Mouse (Mus musculus) heart, embryonic 14.5 days (tissue): ENCODE results near the gene BC035947. TPM values are rescaled to one million over a fixed set of nuclear protein-coding genes. Genes with fewer than 3 reads are reported as not detected.
"Not testable (repeated sequence)": the region's sequence is repeated elsewhere in the genome, so short reads cannot be mapped to it uniquely, and the experiment has no call there.

Experiments
- ATAC-seq: fragments of 200-750 bp; cut with Nextera tagmentation; 2 replicates; pipeline ENCODE4 v1.8.0; 2017; ENCODE audit warnings: low read depth, moderate TSS enrichment; ENCODE audit not compliant: insufficient number of reproducible peaks, insufficient read depth, low FRiP score
- H3K27ac ChIP-seq, 2 experiments: fragments of 200-500 bp in 1 of 2; fragments of 300-500 bp in 1 of 2; sonication (generic) in 1 of 2; replicated peaks in 1 of 2; 2 replicates each; pipeline ENCODE4 v1.5.1; 2012 to 2014; ENCODE audit warnings: low read depth in 2 of 2, low read length in 2 of 2, control low read depth in 1 of 2, mild to moderate bottlenecking in 1 of 2, mixed read lengths in 1 of 2; ENCODE audit not compliant: control insufficient read depth in 1 of 2, insufficient read depth in 1 of 2
- H3K27me3 ChIP-seq: fragments of 300-500 bp; sonication (generic); 2 replicates; pipeline ENCODE4 v1.6.1; 2014; ENCODE audit warnings: mild to moderate bottlenecking, low read length, control low read depth; ENCODE audit not compliant: control insufficient read depth, insufficient read depth
- H3K36me3 ChIP-seq: fragments of 300-500 bp; sonication (generic); 2 replicates; pipeline ENCODE4 v1.6.1; 2014; ENCODE audit warnings: mild to moderate bottlenecking, control low read depth, low read length, mixed read lengths; ENCODE audit not compliant: control insufficient read depth, insufficient read depth
- H3K4me1 ChIP-seq, 2 experiments: fragments of 200-500 bp in 1 of 2; fragments of 300-500 bp in 1 of 2; sonication (generic) in 1 of 2; 2 replicates each; pipeline ENCODE4 v1.6.1; 2012 to 2014; ENCODE audit warnings: low read length in 2 of 2, control low read depth in 1 of 2, mixed read lengths in 1 of 2; ENCODE audit not compliant: control insufficient read depth in 2 of 2, insufficient read depth in 2 of 2
- H3K4me2 ChIP-seq: fragments of 300-500 bp; sonication (generic); 2 replicates; pipeline ENCODE4 v1.6.1; 2014; ENCODE audit warnings: mild to moderate bottlenecking, low read length
- H3K4me3 ChIP-seq, 2 experiments: fragments of 200-500 bp in 1 of 2; fragments of 300-500 bp in 1 of 2; sonication (generic) in 1 of 2; 2 replicates each; pipeline ENCODE4 v1.5.1; 2012 to 2014; ENCODE audit warnings: low read length in 2 of 2, mild to moderate bottlenecking in 2 of 2, control low read depth in 1 of 2, low read depth in 1 of 2, moderate library complexity in 1 of 2; ENCODE audit not compliant: control insufficient read depth in 1 of 2, insufficient read depth in 1 of 2
- H3K9ac ChIP-seq: fragments of 300-500 bp; sonication (generic); 2 replicates; pipeline ENCODE4 v1.6.1; 2014; ENCODE audit warnings: mild to moderate bottlenecking, low read length
- H3K9me3 ChIP-seq: fragments of 300-500 bp; sonication (generic); 2 replicates; pipeline ENCODE4 v1.6.1; 2016; ENCODE audit warnings: low read length, control low read depth; ENCODE audit not compliant: control insufficient read depth
- WGBS: fragments of 180-500 bp; shearing (Covaris S2); extraction: QIAGEN DNeasy Blood & Tissue Kit; methylation state at CpG from one replicate; pipeline ENCODE4 v1.1.7; 2014; 5-methylcytosine and 5-hydroxymethylcytosine counted together
- polyA plus RNA-seq: library from polyadenylated mRNA; unstranded; fragments of >200 nt; fragmentation: Nextera tagmentation; extraction: Ambion mirVana; gene quantifications from 2 replicates; pipeline ENCODE4 v1.2.1, GENCODE M21; 2014

Gene BC035947
- not detected in 2 replicates for polyA plus RNA-seq

DNA sequence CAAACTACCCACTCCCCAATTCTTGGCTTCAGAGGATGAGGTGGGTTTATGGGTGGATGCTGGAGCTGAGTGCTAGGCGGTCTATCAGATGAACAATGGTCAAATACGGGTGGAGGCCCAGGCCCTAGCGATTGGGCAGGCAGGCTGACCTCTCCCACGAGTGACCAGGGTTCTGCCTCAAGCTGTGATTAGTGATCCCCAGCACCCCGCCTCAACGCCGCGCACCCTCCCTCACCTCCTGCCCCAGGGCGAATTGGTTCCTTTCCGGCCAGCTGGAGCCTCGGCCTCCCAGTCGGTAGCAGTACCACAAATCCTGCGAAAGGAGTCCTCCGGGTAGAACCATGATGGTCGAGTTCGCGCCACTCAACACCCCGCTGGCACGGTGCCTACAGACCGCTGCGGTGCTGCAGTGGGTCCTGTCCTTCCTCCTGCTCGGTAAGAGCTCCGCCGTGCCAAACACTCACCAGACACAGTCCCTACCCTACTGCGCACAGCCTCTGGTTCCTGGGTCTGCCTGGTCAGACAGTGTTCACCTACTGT lies at the start of gene BC035947:
TSS of gene BC035947 (minus strand) at position 538 of the 540 bp plus-strand sequence.
- Histone ChIP-seq H3K27me3 (peaks cover 12% of the 10 kb centered on the region), H3K36me3 (no peaks in the 10 kb centered on the region), H3K4me2 (peak within 1 kb of the TSS; percentile 65), H3K27ac (no peak within 1 kb of the TSS), H3K9me3 (no peaks in the 10 kb centered on the region), H3K4me3 (peak within 1 kb of the TSS; percentile 27 to 38), H3K4me1 (0 out of 4 replicates have a peak, but pooled peaks cover 0 to 2% of the 10 kb centered on the region in 2 experiments), H3K9ac (0 out of 2 replicates have a peak within 1 kb of the TSS, but pooled peaks have one; percentile 28)
- 2% methylated on average over 25 of the region's 25 CpGs for WGBS
- ATAC-seq, result peak; percentile 61

DNA sequence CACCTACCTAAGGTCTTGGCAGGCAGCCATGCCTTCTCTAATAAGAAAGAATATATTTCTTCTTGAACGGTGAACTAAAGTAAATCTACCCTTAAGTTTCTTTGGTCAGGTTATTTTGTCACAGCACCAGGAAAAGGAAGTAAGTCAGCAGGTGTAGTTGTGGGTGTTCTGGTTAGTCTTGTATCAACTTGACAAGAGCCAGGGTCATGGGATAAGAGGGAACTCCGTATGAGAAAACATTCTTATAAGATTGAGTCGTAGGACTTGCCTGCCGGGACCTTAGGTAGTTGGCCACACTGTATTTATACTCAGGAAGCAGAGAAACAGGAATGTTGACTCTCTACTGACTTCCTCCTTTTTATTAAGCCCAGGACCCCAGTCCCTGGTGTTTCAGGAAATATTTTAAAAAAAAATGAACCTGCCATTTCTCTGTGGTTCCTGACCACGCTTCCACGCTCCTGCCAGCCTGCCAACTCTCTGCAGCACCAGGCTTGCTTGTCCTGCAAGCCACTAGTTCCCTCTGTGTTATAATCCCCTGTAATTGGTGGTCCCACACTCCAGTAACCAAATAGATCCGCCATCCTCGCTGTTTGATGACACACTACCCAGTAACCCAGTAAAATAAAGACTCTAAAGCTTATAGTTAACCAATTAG lies 42.2 kb upstream of the BC035947 start:
- no peaks in the 10 kb centered on the region for H3K27me3 ChIP-seq
- no peak overlapping the region for H3K4me2 ChIP-seq
- 0 out of 2 replicates have a peak, but pooled peaks cover 5% of the 10 kb centered on the region for H3K9me3 ChIP-seq
- no peak overlapping the region for H3K9ac ChIP-seq
- no peak overlapping the region; a peak in 1 of 4 replicates for H3K27ac ChIP-seq
- 57% methylated on average over 8 of the region's 8 CpGs for WGBS
- H3K4me3 ChIP-seq, result no peak overlapping the region
- H3K4me1 ChIP-seq, result no peaks in the 10 kb centered on the region
- no peak for ATAC-seq
- no peaks in the 10 kb centered on the region for H3K36me3 ChIP-seq

DNA sequence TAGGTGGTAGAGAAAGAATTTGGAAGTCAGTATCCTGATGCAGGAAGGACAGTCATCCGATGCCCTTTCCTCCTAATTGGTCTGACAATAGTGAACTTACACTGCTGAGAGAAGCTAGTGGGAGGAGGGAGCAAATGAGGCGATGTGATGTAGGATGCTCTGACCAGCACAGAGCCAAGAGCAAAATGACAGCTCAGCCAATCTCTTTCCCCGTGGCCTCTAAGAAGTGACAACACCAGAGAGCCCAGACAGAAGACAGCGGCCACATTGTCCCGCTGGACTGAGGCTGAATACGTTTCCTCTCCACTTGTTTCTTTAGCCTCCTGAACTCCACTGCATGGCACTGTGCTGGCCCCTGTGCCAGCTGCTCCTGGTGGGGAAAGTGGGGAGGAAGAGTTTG lies 37.0 kb upstream of the BC035947 start:
- Histone ChIP-seq H3K9ac (no peak overlapping the region), H3K27me3 (no peaks in the 10 kb centered on the region), H3K27ac (no peak overlapping the region), H3K4me3 (no peak overlapping the region), H3K36me3 (no peaks in the 10 kb centered on the region), H3K4me1 (no peaks in the 10 kb centered on the region), H3K4me2 (no peak overlapping the region), H3K9me3 (no peaks in the 10 kb centered on the region)
- ATAC-seq, result no peak
- WGBS, result 20% methylated on average over 6 of the region's 6 CpGs

DNA sequence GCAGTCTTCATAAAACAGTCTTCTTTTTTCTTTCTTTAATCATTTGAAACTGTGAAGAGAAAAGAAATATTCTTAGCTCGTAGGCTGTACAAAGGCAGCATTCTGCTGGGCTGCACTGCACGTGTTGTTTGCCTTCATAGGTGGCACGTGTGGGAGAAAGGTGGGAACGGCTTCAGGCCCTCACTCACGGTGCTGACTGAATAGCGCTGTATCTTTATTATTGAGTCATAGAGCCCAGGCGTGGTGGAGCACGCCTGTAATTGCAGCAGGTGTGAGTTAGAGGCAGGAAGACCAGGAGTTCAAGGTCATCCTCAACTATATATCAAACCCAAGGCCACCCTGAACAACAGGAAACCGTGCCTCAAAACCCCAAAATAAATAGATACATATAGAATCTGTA lies 34.3 kb upstream of the BC035947 start:
- no peak overlapping the region for H3K4me3 ChIP-seq
- 82% methylated on average over 9 of the region's 9 CpGs for WGBS
- no peak overlapping the region for H3K4me2 ChIP-seq
- no peak overlapping the region for H3K27ac ChIP-seq
- no peak for ATAC-seq
- no peaks in the 10 kb centered on the region for H3K4me1 ChIP-seq
- no peak overlapping the region for H3K9ac ChIP-seq
- H3K36me3 ChIP-seq, result no peaks in the 10 kb centered on the region
- H3K9me3 ChIP-seq, result no peaks in the 10 kb centered on the region; the same call in 1 of the 2 replicates
- H3K27me3 ChIP-seq, result no peaks in the 10 kb centered on the region

DNA sequence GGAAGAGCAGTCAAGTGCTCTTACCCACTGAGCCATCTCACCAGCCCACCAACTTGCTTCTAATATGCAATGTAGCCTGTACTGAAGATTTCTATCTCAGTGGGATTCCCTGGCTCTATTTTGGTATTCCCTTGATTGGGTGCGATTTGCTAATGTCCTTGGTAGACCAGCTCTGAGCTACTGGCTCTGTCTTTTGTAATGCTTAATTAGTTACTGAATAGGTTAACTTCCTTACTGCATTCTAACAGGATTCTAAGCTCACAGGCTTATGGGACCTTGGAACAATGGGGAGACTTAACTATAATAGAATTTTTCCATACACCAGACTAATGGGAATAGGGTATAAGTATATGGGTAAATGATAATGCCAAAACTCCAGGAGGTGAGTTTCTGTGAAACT lies 31.7 kb upstream of the BC035947 start:
- WGBS, result 90% methylated on average over 1 of the region's 1 CpGs
- not testable (repeated sequence) for H3K9me3 ChIP-seq, ATAC-seq, H3K9ac ChIP-seq, H3K36me3 ChIP-seq, H3K4me2 ChIP-seq, H3K4me1 ChIP-seq, H3K27me3 ChIP-seq, H3K27ac ChIP-seq, H3K4me3 ChIP-seq

DNA sequence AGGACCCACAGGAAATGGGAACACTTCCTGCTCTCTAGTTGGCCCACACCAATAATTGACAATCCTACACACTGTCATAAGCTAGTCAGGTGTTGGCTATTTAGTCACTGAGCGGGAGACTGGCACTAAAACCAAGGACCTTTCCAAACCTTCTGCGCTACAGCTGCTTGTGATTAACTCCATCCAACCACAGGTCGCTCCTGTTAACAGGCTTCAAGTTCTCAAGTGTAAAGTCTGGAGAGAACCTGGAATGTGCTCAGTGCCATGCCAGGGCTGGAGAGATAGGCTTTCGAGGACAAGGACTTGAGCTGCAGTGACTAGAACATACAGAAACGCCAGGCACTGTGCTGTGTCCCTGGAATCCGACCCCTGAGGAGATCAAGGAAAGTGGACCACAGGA lies 27.2 kb upstream of the BC035947 start:
- 37% methylated on average over 6 of the region's 6 CpGs for WGBS
- ATAC-seq, result no peak
- no peak overlapping the region; a peak in 1 of 4 replicates for H3K27ac ChIP-seq
- H3K9me3 ChIP-seq, result no peaks in the 10 kb centered on the region; the same call in 1 of the 2 replicates
- no peak overlapping the region for H3K4me2 ChIP-seq
- H3K4me1 ChIP-seq, result peaks cover 5 to 10% of the 10 kb centered on the region in 2 experiments; a peak in 3 of 4 replicates
- H3K27me3 ChIP-seq, result no peaks in the 10 kb centered on the region
- no peak overlapping the region for H3K4me3 ChIP-seq
- H3K36me3 ChIP-seq, result no peaks in the 10 kb centered on the region
- no peak overlapping the region for H3K9ac ChIP-seq

DNA sequence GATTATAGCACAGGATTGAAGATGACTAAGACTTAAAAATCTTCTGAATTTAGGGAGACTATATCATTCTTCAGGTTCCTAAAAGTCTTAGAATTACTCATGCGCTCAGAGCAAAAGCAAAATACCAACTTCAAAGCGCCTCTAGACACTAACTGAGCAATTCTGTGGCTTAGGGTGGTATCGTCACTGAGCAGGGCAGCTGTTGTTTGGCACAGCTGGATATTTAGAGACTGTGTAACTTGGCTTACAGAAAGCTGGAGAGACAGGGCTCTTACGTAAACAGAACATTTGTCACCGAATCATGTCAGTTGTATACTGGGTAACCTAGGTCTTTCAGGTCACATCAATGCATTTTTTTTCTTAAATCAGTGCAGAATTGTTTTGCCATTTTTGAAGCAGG lies 26.4 kb upstream of the BC035947 start:
- no peak overlapping the region for H3K27ac ChIP-seq
- peaks cover 5 to 10% of the 10 kb centered on the region in 2 experiments; a peak in 3 of 4 replicates for H3K4me1 ChIP-seq
- ATAC-seq, result no peak
- no peak overlapping the region for H3K9ac ChIP-seq
- H3K9me3 ChIP-seq, result no peaks in the 10 kb centered on the region; the same call in 1 of the 2 replicates
- H3K4me3 ChIP-seq, result no peak overlapping the region
- H3K36me3 ChIP-seq, result no peaks in the 10 kb centered on the region
- no peak overlapping the region for H3K4me2 ChIP-seq
- WGBS, result 80% methylated on average over 5 of the region's 5 CpGs
- no peaks in the 10 kb centered on the region for H3K27me3 ChIP-seq
